Mouse (Mus musculus) limb, embryonic 15.5 days (tissue): ENCODE results near the gene Leap2. TPM values are rescaled to one million over a fixed set of nuclear protein-coding genes. Genes with fewer than 3 reads are reported as not detected.
A peak's percentile ranks its signal among the peaks of the same experiment; 100 is the strongest.
"Not testable (repeated sequence)": the region's sequence is repeated elsewhere in the genome, so short reads cannot be mapped to it uniquely, and the experiment has no call there.

Experiments
- ATAC-seq: fragments of 200-750 bp; cut with Nextera tagmentation; 2 replicates; pipeline ENCODE4 v1.8.0; 2017; ENCODE audit warnings: low read depth, moderate TSS enrichment; ENCODE audit not compliant: insufficient number of reproducible peaks, low FRiP score, low TSS enrichment
- H3K27ac ChIP-seq: fragments of 300-500 bp; sonication (generic); 2 replicates; pipeline ENCODE4 v1.5.1; 2015; ENCODE audit warnings: moderate library complexity, mild to moderate bottlenecking, inconsistent platforms
- H3K27me3 ChIP-seq: fragments of 300-500 bp; sonication (generic); 2 replicates; pipeline ENCODE4 v1.6.1; 2015; ENCODE audit warnings: inconsistent platforms
- H3K36me3 ChIP-seq: fragments of 300-500 bp; sonication (generic); 2 replicates; pipeline ENCODE4 v1.6.1; 2015; ENCODE audit warnings: inconsistent platforms
- H3K4me1 ChIP-seq: fragments of 300-500 bp; sonication (generic); 2 replicates; pipeline ENCODE4 v1.6.1; 2015; ENCODE audit warnings: inconsistent platforms
- H3K4me2 ChIP-seq: fragments of 300-500 bp; sonication (generic); 2 replicates; pipeline ENCODE4 v1.6.1; 2015; ENCODE audit warnings: mild to moderate bottlenecking, inconsistent platforms
- H3K4me3 ChIP-seq: fragments of 300-500 bp; sonication (generic); 2 replicates; pipeline ENCODE4 v1.5.1; 2015; ENCODE audit warnings: mild to moderate bottlenecking, inconsistent platforms
- H3K9ac ChIP-seq: fragments of 300-500 bp; sonication (generic); 2 replicates; pipeline ENCODE4 v1.6.1; 2015; ENCODE audit warnings: inconsistent platforms
- H3K9me3 ChIP-seq: fragments of 300-500 bp; sonication (generic); 2 replicates; pipeline ENCODE4 v1.6.1; 2016; ENCODE audit warnings: inconsistent platforms
- WGBS: fragments of 180-500 bp; shearing (Covaris S2); methylation state at CpG from one replicate; pipeline ENCODE4 v1.1.7; 2015; 5-methylcytosine and 5-hydroxymethylcytosine counted together
- polyA plus RNA-seq: library from polyadenylated mRNA; unstranded; fragments of >200 nt; fragmentation: Nextera tagmentation; extraction: Ambion mirVana; gene quantifications from 2 replicates; pipeline ENCODE4 v1.2.1, GENCODE M21; 2015

Leap2 gene
- polyA plus RNA-seq, 1 experiment from 2014 or later, result not detected

DNA sequence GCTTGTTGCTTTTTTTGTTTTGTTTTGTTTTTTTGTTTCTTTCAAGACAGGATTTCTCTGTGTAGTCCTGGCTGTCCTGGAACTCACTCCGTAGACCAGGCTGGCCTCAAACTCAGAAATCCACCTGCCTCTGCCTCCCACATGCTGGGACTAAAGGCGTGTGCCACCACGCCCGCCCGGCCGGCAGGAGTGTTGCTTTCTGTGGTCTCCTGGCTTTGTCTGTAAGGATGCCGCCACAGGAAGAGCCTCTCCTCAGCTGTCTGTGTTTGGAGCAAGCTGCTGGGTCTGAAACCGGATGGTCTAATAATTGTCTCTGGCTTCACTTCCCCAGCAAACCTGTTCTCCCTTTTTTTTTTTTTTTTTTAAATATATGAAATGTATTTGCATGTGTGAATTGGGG is 12.5 kb upstream of the Leap2 start:
- no peak overlapping the region for H3K4me2 ChIP-seq
- H3K4me1 ChIP-seq, result peaks cover 9% of the 10 kb centered on the region
- H3K4me3 ChIP-seq, result no peak overlapping the region
- no peaks in the 10 kb centered on the region for H3K27me3 ChIP-seq
- H3K27ac ChIP-seq, result no peak overlapping the region
- 81% methylated on average over 8 of the region's 8 CpGs for WGBS
- H3K36me3 ChIP-seq, result no peaks in the 10 kb centered on the region
- no peaks in the 10 kb centered on the region for H3K9me3 ChIP-seq
- no peak overlapping the region for H3K9ac ChIP-seq
- no peak for ATAC-seq

DNA sequence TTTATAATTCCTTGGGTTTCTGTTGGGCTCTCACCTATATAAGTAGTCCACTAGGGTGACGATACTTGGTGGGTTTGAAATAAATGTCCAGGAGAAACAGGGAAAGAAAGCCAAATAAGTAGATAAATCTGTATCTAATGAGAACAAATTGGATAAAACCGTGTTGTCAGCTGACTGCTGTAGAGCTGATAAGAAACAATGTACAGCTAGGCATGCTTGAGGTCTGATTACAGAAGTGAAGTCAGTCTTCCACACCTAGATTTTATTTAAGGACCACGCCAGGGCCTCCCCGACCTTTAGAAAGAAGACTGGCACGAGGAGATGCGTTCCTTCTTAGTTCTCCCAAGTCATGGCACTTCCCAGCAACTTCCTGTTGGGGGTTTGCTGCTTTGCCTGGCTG is 10.1 kb upstream of the Leap2 start:
- H3K27me3 ChIP-seq, result no peaks in the 10 kb centered on the region
- ATAC-seq, result no peak
- no peak overlapping the region for H3K9ac ChIP-seq
- H3K4me1 ChIP-seq, result peaks cover 20% of the 10 kb centered on the region
- no peaks in the 10 kb centered on the region for H3K9me3 ChIP-seq
- 58% methylated on average over 6 of the region's 6 CpGs for WGBS
- H3K36me3 ChIP-seq, result peaks cover 8% of the 10 kb centered on the region
- no peak overlapping the region for H3K27ac ChIP-seq
- H3K4me2 ChIP-seq, result no peak overlapping the region
- no peak overlapping the region for H3K4me3 ChIP-seq

- WGBS, result 12% methylated on average over 9 of the region's 9 CpGs
Measured at GRCm38 (mm10) chr11:53431347-53432056, 8.5 kb upstream of the Leap2 start.

DNA sequence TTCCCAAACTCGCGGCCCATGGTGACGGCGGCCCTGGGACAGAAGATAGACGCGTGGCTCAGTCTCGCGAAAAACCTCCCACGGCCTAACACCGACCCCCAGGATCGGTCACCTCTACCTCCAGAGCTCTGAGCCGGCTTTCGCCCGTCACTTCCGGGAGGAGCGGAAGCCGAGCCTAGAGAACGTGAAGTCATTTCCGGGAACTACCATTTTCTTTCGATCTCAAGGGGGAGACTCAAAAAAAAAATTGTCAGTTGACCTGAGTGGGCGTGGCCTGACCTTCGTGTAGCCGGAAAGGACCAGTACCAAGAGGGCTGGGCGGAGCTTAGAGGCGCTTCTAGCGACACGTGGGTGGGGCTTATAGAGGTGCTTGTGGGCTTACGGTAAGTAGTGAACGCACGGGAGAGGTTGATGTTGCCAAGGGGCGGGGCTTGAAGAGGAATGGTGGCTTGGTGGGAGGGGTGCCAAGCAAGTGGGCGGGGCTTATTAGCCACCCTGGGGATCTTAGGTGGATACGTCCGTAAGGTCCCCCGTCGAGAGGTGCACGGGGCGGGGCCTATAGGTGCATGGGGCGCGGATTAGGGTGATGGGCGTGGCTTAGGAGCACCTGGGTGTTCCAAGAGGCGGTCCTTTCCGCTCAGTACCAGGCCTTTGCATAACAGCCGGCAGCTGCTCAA is 7.8 kb upstream of the Leap2 start, which contains the start of the genes Uqcrq and Gdf9:
Uqcrq (minus strand) TSS at position 162 of the 677 bp plus-strand sequence.
Gdf9 (plus strand) TSS at position 354 of the 677 bp plus-strand sequence.
- no peaks in the 10 kb centered on the region for H3K27me3 ChIP-seq
- ATAC-seq, result peak; percentile 95
- H3K4me1 ChIP-seq, result peaks cover 20% of the 10 kb centered on the region
- peak within 1 kb of the TSS; percentile 89 for H3K4me3 ChIP-seq
- H3K36me3 ChIP-seq, result peaks cover 9% of the 10 kb centered on the region
- WGBS, result under 1% methylated on average over 44 of the region's 44 CpGs
- H3K27ac ChIP-seq, result peak within 1 kb of the TSS; percentile 75
- peak within 1 kb of the TSS; percentile 84 for H3K4me2 ChIP-seq
- H3K9me3 ChIP-seq, result no peaks in the 10 kb centered on the region
- H3K9ac ChIP-seq, result peak within 1 kb of the TSS; percentile 70

More at GRCm38 (mm10) chr11:53431347-53432056, 8.5 kb upstream of the Leap2 start:
- Histone ChIP-seq H3K4me1 (peaks cover 20% of the 10 kb centered on the region), H3K27me3 (no peaks in the 10 kb centered on the region), H3K9ac (no peak overlapping the region; the same call in 1 of the 2 replicates), H3K4me2 (peak overlapping the region; percentile 62), H3K36me3 (peaks cover 9% of the 10 kb centered on the region), H3K27ac (peak overlapping the region; percentile 75), H3K9me3 (no peaks in the 10 kb centered on the region), H3K4me3 (peak overlapping the region; percentile 89)
- ATAC-seq, result peak; percentile 3; the same call in 1 of the 2 replicates

DNA sequence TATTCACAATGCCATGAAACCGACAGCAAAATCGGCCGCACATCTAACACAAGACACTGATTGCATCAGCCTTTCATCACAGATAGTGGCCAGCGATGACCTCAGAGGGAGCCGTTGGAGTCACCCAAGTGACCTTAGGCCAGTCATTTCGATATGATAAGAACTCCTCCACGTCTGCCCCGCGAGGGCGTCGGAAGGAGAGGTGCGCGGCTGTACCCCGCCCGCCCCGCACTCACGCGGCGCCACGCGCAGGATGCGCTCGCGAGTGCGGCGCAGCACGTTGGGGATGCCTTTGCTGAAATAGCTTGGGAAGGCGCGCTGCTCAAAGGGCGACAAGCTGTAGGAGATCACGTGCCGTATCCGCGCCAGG is 7.3 kb upstream of the Leap2 start:
- H3K4me3 ChIP-seq, result peak overlapping the region; percentile 89
- under 1% methylated on average over 34 of the region's 34 CpGs for WGBS
- peaks cover 20% of the 10 kb centered on the region for H3K4me1 ChIP-seq
- H3K27me3 ChIP-seq, result no peaks in the 10 kb centered on the region
- H3K36me3 ChIP-seq, result peaks cover 9% of the 10 kb centered on the region
- peak overlapping the region; percentile 75 for H3K27ac ChIP-seq
- peak overlapping the region; percentile 84 for H3K4me2 ChIP-seq
- H3K9ac ChIP-seq, result peak overlapping the region; percentile 70
- H3K9me3 ChIP-seq, result no peaks in the 10 kb centered on the region
- ATAC-seq, result peak; percentile 32; the same call in 1 of the 2 replicates

GRCm38 (mm10) chr11:53429182-53429581 is 6.2 kb upstream of the Leap2 start:
- ATAC-seq, result no peak
- 0 out of 2 replicates have a peak overlapping the region, but pooled peaks have one; percentile 84 for H3K4me2 ChIP-seq
- no peak overlapping the region for H3K9ac ChIP-seq
- no peaks in the 10 kb centered on the region for H3K9me3 ChIP-seq
- no peak overlapping the region for H3K27ac ChIP-seq
- peak overlapping the region; percentile 89; the same call in 1 of the 2 replicates for H3K4me3 ChIP-seq
- peaks cover 20% of the 10 kb centered on the region for H3K4me1 ChIP-seq
- peaks cover 9% of the 10 kb centered on the region for H3K36me3 ChIP-seq
- no peaks in the 10 kb centered on the region for H3K27me3 ChIP-seq

DNA sequence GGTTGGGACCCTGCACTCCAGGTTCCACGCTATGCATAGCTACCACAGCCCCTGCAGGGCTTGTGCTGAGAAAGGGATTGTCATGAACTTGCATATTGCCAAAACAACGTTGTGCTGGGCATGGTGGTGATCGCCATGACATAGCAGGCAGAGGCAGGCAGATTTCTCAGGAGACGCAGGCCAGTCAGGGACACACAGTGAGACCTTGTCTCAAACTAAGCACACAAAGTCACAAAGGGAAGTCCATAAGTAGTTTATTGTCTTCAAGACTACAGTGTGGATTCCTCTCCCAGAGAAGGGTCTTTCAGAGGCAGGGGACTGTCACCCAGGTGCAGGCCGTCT is 5.7 kb upstream of the Leap2 start:
- no peak for ATAC-seq
- H3K4me3 ChIP-seq, result no peak overlapping the region
- H3K27ac ChIP-seq, result no peak overlapping the region
- H3K27me3 ChIP-seq, result no peaks in the 10 kb centered on the region
- peaks cover 9% of the 10 kb centered on the region for H3K36me3 ChIP-seq
- no peaks in the 10 kb centered on the region for H3K9me3 ChIP-seq
- H3K4me1 ChIP-seq, result peaks cover 20% of the 10 kb centered on the region
- H3K4me2 ChIP-seq, result no peak overlapping the region
- no peak overlapping the region for H3K9ac ChIP-seq
- 93% methylated on average over 5 of the region's 5 CpGs for WGBS

DNA sequence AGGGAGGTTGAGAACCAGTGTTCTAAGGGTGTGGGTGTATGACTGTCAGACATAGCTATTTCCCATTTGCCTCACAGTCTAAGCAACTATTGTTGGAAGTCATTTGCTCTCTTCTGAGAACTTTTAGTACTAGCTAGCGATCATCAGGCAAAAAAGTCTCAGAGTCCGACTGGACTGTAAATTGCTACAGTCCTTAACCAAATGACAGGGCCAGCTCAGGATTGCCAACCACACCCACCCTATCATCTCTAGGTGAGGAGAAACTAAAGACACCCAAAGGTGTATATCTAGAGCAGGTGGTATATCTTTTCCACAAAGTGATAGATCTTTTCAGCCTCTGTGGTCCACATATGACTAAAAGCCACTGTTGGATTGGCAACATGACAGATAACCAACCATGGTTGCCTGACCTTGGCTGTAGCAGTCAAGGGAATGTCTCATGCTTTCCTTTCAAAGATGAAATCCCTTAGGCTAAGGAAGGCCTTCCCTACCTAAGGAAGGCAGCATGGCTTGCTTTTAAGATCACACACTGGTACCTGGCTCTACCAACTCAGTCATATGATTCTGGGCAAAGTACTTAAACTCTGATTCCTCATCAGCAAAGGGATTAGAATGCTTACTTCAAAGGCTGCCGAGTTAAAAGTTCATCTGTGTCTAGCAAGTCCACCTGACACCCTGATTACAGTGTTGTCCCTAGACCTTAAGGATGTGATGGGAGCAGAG is 5.2 kb upstream of the Leap2 start:
- no peaks in the 10 kb centered on the region for H3K9me3 ChIP-seq
- no peak for ATAC-seq
- H3K27me3 ChIP-seq, result no peaks in the 10 kb centered on the region
- 87% methylated on average over 3 of the region's 3 CpGs for WGBS
- H3K4me2 ChIP-seq, result no peak overlapping the region
- H3K27ac ChIP-seq, result no peak overlapping the region
- peaks cover 9% of the 10 kb centered on the region for H3K36me3 ChIP-seq
- H3K4me1 ChIP-seq, result peaks cover 20% of the 10 kb centered on the region
- no peak overlapping the region for H3K9ac ChIP-seq
- H3K4me3 ChIP-seq, result no peak overlapping the region

- ATAC-seq, H3K27me3 ChIP-seq, H3K36me3 ChIP-seq, H3K4me2 ChIP-seq, H3K27ac ChIP-seq, H3K4me3 ChIP-seq, H3K9ac ChIP-seq, H3K9me3 ChIP-seq: not testable (repeated sequence)
- 82% methylated on average over 3 of the region's 3 CpGs for WGBS
- H3K4me1 ChIP-seq, result peaks cover 20% of the 10 kb centered on the region
Measured at GRCm38 (mm10) chr11:53426914-53427313, 3.9 kb upstream of the Leap2 start.

GRCm38 (mm10) chr11:53425711-53426255 is 2.8 kb upstream of the Leap2 start:
- H3K9ac ChIP-seq, result no peak overlapping the region
- H3K4me2 ChIP-seq, result no peak overlapping the region
- no peak overlapping the region for H3K27ac ChIP-seq
- H3K27me3 ChIP-seq, result no peaks in the 10 kb centered on the region
- peaks cover 18% of the 10 kb centered on the region for H3K36me3 ChIP-seq
- WGBS, result 82% methylated on average over 6 of the region's 6 CpGs
- H3K4me3 ChIP-seq, result no peak overlapping the region
- no peak for ATAC-seq
- H3K9me3 ChIP-seq, result no peaks in the 10 kb centered on the region
- H3K4me1 ChIP-seq, result peaks cover 11% of the 10 kb centered on the region

- ATAC-seq, result no peak
- Histone ChIP-seq H3K36me3 (peaks cover 19% of the 10 kb centered on the region), H3K4me2 (no peak overlapping the region), H3K9ac (no peak overlapping the region), H3K27ac (no peak overlapping the region), H3K4me3 (no peak overlapping the region), H3K27me3 (no peaks in the 10 kb centered on the region), H3K4me1 (peaks cover 10% of the 10 kb centered on the region), H3K9me3 (no peaks in the 10 kb centered on the region)
- WGBS, result 62% methylated on average over 3 of the region's 3 CpGs
Measured at GRCm38 (mm10) chr11:53425251-53425650, 2.3 kb upstream of the Leap2 start.
